Mouse (Mus musculus) heart, embryonic 10.5 days (tissue): ENCODE results near the gene Sox15. TPM values are rescaled to one million over a fixed set of nuclear protein-coding genes. Genes with fewer than 3 reads are reported as not detected.

Source experiments
- DNase-seq: peaks from one replicate; pipeline ENCODE4 v3.0.0-alpha.2; 2017; ENCODE audit warnings: low spot score
- H3K27ac ChIP-seq: fragments of 300-500 bp; sonication (generic); 2 replicates; pipeline ENCODE4 v1.5.1; 2016; ENCODE audit warnings: mild to moderate bottlenecking
- H3K27me3 ChIP-seq: fragments of 300-500 bp; sonication (generic); 2 replicates; pipeline ENCODE4 v1.6.1; 2016; ENCODE audit warnings: mild to moderate bottlenecking; ENCODE audit not compliant: poor library complexity, insufficient read depth, severe bottlenecking
- H3K36me3 ChIP-seq: fragments of 300-500 bp; sonication (generic); 2 replicates; pipeline ENCODE4 v1.6.1; 2016; ENCODE audit warnings: mild to moderate bottlenecking, moderate library complexity
- H3K4me1 ChIP-seq: fragments of 300-500 bp; sonication (generic); 2 replicates; pipeline ENCODE4 v1.6.1; 2016; ENCODE audit warnings: mild to moderate bottlenecking
- H3K4me3 ChIP-seq: fragments of 300-500 bp; sonication (generic); 2 replicates; pipeline ENCODE4 v1.5.1; 2016; ENCODE audit warnings: mild to moderate bottlenecking, moderate library complexity
- H3K9me3 ChIP-seq: fragments of 300-500 bp; sonication (generic); 2 replicates; pipeline ENCODE4 v1.6.1; 2016; ENCODE audit warnings: mild to moderate bottlenecking, moderate library complexity
- WGBS: fragments of 180-500 bp; shearing (Covaris S2); methylation state at CpG from one replicate; pipeline ENCODE4 v1.1.7; 2016; 5-methylcytosine and 5-hydroxymethylcytosine counted together
- polyA plus RNA-seq: library from polyadenylated mRNA; unstranded; fragments of >200 nt; fragmentation: Nextera tagmentation; extraction: Ambion mirVana; gene quantifications from 2 replicates; pipeline ENCODE4 v1.2.1, GENCODE M21; 2016

The Sox15 gene
- polyA plus RNA-seq, 1 experiment from 2014 or later, result 0.15 TPM

DNA sequence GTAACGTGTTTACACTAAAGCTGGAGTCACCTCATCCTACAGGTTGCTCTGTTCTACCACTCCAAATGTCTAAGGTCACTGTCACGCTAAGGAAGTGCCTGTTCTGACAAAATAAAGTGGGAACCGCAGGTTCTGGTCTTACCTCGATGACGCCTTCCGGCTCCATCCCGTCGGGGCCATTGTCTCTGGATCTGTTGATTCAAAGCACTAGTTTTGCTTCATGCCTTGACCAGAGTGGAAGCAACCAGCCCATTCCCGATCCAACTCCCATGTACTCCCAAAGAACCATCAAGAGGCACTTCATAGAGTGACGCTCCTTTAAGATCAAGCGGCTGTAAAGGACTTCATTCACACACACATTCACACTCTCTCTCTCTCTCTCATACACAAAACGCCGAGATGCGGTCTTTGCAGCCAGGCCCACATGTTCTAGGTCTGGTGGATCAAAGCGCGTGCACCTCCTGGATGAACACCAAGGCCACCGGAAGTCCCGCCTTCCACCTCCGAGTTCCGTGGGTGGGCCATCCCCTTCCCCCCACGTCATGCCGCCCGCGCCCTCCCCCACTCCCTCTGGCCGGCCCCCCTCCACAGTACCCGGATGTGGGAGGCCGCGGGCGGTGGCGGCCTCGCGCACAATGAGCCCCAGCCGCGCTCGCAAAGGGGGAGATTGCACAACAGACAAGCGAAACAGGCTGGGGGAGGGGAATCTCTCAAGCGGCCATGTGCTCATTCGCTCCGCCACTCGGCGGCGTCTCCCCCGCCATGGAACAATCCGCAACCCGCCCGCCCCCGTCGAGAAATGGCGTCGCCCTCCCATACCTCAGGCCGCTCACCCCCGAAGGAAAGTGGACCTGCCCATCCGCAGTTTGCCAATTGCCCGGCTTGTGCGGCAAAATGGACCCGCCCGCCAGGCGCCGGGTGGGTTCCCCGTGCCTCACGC is 15.9 kb downstream of the Sox15 start:
- Histone ChIP-seq H3K27ac (peak overlapping the region; percentile 100), H3K4me3 (peak overlapping the region; percentile 100), H3K4me1 (peaks cover 7% of the 10 kb centered on the region), H3K9me3 (no peaks in the 10 kb centered on the region), H3K27me3 (no peaks in the 10 kb centered on the region), H3K36me3 (peaks cover 85% of the 10 kb centered on the region)
- WGBS, result 1% methylated on average over 61 of the region's 61 CpGs
- DNase-seq, result peak; percentile 96

GRCm38 (mm10) chr11:69671726-69672124 is 16.6 kb downstream of the Sox15 start:
- Histone ChIP-seq H3K9me3 (no peaks in the 10 kb centered on the region), H3K27ac (peak overlapping the region; percentile 100), H3K4me1 (peaks cover 7% of the 10 kb centered on the region), H3K4me3 (peak overlapping the region; percentile 100), H3K36me3 (peaks cover 85% of the 10 kb centered on the region), H3K27me3 (no peaks in the 10 kb centered on the region)
- WGBS, result under 1% methylated on average over 43 of the region's 43 CpGs
- DNase-seq, result peak; percentile 87

- H3K36me3 ChIP-seq, result peaks cover 87% of the 10 kb centered on the region
These were observed 17.1 kb downstream of the Sox15 start, which contains the start of gene Eif4a1 for GRCm38 (mm10) chr11:69672211-69672706. TSS of gene Eif4a1 (minus strand) at chr11:69672423.

DNA sequence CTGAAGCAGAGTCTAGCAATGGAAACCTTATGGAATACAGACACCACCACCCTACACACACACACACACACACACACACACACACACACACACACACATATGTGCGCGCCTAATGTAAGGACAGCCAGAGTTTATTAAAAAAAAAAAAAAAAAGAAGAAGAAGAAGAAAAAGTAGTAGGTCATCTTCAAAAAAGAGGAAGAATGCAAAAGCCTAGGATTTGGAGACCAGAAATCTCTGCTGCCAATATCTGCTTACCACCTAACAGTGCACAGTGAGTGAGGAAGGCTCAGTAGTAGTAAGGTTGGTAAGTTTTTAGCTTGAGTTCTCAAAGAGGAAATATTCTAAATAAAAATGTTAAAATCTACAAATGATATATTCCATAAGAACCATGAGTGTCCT is 24.0 kb downstream of the Sox15 start:
- H3K27ac ChIP-seq, result no peak overlapping the region
- H3K9me3 ChIP-seq, result no peaks in the 10 kb centered on the region
- peaks cover 65% of the 10 kb centered on the region for H3K36me3 ChIP-seq
- peaks cover 4% of the 10 kb centered on the region; the same call in 1 of the 2 replicates for H3K27me3 ChIP-seq
- no peak for DNase-seq
- 100% methylated on average over 2 of the region's 2 CpGs for WGBS
- peaks cover 21% of the 10 kb centered on the region for H3K4me1 ChIP-seq
- H3K4me3 ChIP-seq, result no peak overlapping the region

More at GRCm38 (mm10) chr11:69672211-69672706, 17.1 kb downstream of the Sox15 start, which contains the start of gene Eif4a1:
- Histone ChIP-seq H3K27me3 (no peaks in the 10 kb centered on the region), H3K4me3 (peak within 1 kb of the TSS; percentile 100), H3K27ac (peak within 1 kb of the TSS; percentile 100), H3K9me3 (no peaks in the 10 kb centered on the region), H3K4me1 (peaks cover 7% of the 10 kb centered on the region)
- DNase-seq, result peak; percentile 100
- WGBS, result under 1% methylated on average over 36 of the region's 36 CpGs

- Histone ChIP-seq H3K27me3 (peaks cover 15% of the 10 kb centered on the region), H3K4me1 (peaks cover 26% of the 10 kb centered on the region), H3K9me3 (no peaks in the 10 kb centered on the region), H3K27ac (0 out of 2 replicates have a peak overlapping the region, but pooled peaks have one; percentile 42), H3K4me3 (peak overlapping the region; percentile 90), H3K36me3 (peaks cover 53% of the 10 kb centered on the region)
- no peak for DNase-seq
- WGBS, result 88% methylated on average over 30 of the region's 30 CpGs
These were observed 25.2 kb downstream of the Sox15 start for GRCm38 (mm10) chr11:69680136-69680855.

- DNase-seq, result peak; percentile 98
- Histone ChIP-seq H3K27me3 (peaks cover 17% of the 10 kb centered on the region), H3K4me3 (peak within 1 kb of the TSS; percentile 90), H3K36me3 (peaks cover 40% of the 10 kb centered on the region), H3K4me1 (peaks cover 31% of the 10 kb centered on the region), H3K9me3 (no peaks in the 10 kb centered on the region), H3K27ac (peak within 1 kb of the TSS; percentile 94)
- WGBS, result under 1% methylated on average over 79 of the region's 80 CpGs
These were observed 26.4 kb downstream of the Sox15 start, which contains the start of gene Senp3 for GRCm38 (mm10) chr11:69681314-69682208. TSS of gene Senp3 (minus strand) at chr11:69682084.

DNA sequence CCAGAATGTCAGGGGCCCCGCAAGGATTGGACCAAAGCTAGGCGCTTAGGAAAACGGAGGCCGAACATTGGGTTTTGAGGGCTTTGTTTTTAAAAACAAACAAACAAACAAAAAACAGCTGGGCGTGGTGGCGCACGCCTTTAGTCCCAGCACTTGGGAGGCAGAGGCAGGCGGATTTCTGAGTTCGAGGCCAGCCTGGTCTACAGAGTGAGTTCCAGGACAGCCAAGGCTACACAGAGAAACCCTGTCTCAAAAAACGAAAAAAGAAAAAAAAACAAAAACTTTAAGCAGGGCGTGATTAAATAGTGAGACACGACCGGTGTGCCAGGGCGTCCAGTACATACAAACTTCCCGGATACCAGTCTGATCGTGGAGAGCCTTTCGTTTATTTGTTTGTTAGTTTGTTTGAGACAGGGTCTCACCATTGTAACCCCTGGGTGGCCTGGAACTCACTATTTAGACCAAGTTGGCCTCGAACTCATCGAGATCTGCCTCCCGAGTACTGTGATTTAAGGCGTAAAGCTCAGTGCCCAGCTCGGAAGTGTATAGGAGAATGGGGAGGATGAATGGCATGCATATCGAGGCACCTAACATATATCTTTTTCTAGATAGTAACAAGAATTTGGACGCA is 27.2 kb downstream of the Sox15 start:
- H3K27me3 ChIP-seq, result peaks cover 23% of the 10 kb centered on the region
- DNase-seq, result no peak
- H3K9me3 ChIP-seq, result no peaks in the 10 kb centered on the region
- H3K36me3 ChIP-seq, result peaks cover 33% of the 10 kb centered on the region
- peaks cover 37% of the 10 kb centered on the region for H3K4me1 ChIP-seq
- peak overlapping the region; percentile 94 for H3K27ac ChIP-seq
- WGBS, result 24% methylated on average over 24 of the region's 24 CpGs
- H3K4me3 ChIP-seq, result peak overlapping the region; percentile 90

GRCm38 (mm10) chr11:69682840-69683533 is 27.9 kb downstream of the Sox15 start:
- Histone ChIP-seq H3K36me3 (peaks cover 26% of the 10 kb centered on the region), H3K27me3 (peaks cover 23% of the 10 kb centered on the region), H3K9me3 (no peaks in the 10 kb centered on the region), H3K4me1 (peaks cover 37% of the 10 kb centered on the region), H3K27ac (peak overlapping the region; percentile 94), H3K4me3 (peak overlapping the region; percentile 90; the same call in 1 of the 2 replicates)
- DNase-seq, result peak; percentile 95
- 29% methylated on average over 12 of the region's 12 CpGs for WGBS

DNA sequence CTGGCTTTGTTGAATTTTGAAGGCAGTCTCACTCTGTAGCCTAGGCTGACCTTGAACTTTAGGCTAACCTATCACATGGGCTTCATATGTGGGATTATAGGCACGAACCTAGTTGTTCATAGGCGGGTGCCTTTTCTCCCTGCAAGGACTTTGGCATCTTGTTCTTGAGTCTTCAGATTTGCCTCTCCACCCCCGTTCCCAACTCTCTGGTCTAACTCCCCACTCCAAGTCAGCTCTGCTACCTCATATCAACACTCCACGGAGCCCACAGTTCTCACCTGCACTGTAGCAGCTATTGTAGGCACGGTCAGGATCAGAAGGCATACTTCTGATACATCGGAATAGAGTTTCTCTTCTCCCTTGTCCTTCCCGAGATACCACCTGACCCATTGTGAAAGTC is 28.5 kb downstream of the Sox15 start:
- no peak for DNase-seq
- no peaks in the 10 kb centered on the region for H3K9me3 ChIP-seq
- peaks cover 37% of the 10 kb centered on the region for H3K4me1 ChIP-seq
- 0 out of 2 replicates have a peak overlapping the region, but pooled peaks have one; percentile 68 for H3K27ac ChIP-seq
- peaks cover 20% of the 10 kb centered on the region for H3K36me3 ChIP-seq
- H3K27me3 ChIP-seq, result peaks cover 23% of the 10 kb centered on the region
- WGBS, result 81% methylated on average over 7 of the region's 7 CpGs
- H3K4me3 ChIP-seq, result no peak overlapping the region

DNA sequence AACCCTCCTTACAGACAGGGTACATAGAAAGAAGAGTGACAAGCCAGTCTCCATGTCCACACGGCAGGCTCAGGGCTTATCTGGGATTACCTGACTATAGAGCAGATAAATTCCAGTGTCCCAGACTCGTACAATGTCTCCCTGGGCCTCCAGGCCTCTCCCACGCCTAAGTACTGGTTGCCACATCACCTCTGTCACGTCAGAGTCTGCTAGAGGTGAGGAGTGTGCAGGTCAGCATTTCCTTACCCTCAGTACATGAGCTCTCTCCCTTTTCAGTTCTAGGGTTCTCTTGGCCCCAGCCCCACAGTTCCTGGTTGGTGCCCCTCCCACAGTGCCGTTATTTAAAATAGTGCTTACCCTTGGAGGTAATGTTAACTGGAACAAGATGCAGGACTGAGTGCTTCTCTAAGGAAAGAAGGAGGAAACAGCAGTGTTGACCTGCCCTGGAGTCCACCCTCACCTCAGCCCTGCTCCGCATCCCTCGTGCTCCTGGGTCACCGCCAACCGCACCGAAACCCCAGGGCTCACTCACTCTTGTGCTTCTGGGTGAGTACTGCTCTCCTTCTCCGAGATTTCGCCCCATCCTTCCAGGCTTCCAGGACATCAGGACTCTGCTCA is 29.1 kb downstream of the Sox15 start:
- H3K4me3 ChIP-seq, result no peak overlapping the region
- no peaks in the 10 kb centered on the region for H3K9me3 ChIP-seq
- peaks cover 37% of the 10 kb centered on the region for H3K4me1 ChIP-seq
- peaks cover 14% of the 10 kb centered on the region for H3K36me3 ChIP-seq
- no peak for DNase-seq
- H3K27me3 ChIP-seq, result peaks cover 23% of the 10 kb centered on the region
- H3K27ac ChIP-seq, result 0 out of 2 replicates have a peak overlapping the region, but pooled peaks have one; percentile 18
- 74% methylated on average over 12 of the region's 12 CpGs for WGBS

- Histone ChIP-seq H3K27me3 (peaks cover 23% of the 10 kb centered on the region), H3K4me3 (no peak overlapping the region), H3K9me3 (no peaks in the 10 kb centered on the region), H3K27ac (no peak overlapping the region), H3K4me1 (peaks cover 33% of the 10 kb centered on the region), H3K36me3 (peaks cover 7% of the 10 kb centered on the region)
- no peak for DNase-seq
- 70% methylated on average over 6 of the region's 6 CpGs for WGBS
These were observed 29.8 kb downstream of the Sox15 start for GRCm38 (mm10) chr11:69684936-69685335.
